Mouse (Mus musculus): ENCODE data around the gene Fyttd1. TPM values are rescaled to one million over a fixed set of nuclear protein-coding genes. Genes with fewer than 3 reads are reported as not detected.

Fyttd1 gene
- polyA plus RNA-seq, 1 experiment: 52.5 TPM

GRCm38 (mm10) chr16:32856751-32857150 is 20.5 kb upstream of the Fyttd1 start:
- TF ChIP-seq CTCF (IDR thresholded peaks at IDR 0.05; ENCODE audit: borderline replicate concordance, insufficient read depth, low read depth, low read length): no peak
- TF ChIP-seq POLR2A (IDR thresholded peaks at IDR 0.05; ENCODE audit: borderline replicate concordance, insufficient read depth, low read length): no peak
- no peaks in the 10 kb centered on the region for H3K27me3 ChIP-seq (ENCODE audit: control insufficient read depth, insufficient read depth, low read length)
- 63% methylated on average over 3 of the region's 3 CpGs for WGBS
- no peaks in the 10 kb centered on the region for H3K4me1 ChIP-seq (ENCODE audit: control insufficient read depth, insufficient read depth, low read length)
- no peak for DNase-seq
- H3K4me3 ChIP-seq (replicated peaks; ENCODE audit: insufficient read depth, low read depth, low read length): no peak overlapping the region
- H3K27ac ChIP-seq (ENCODE audit: insufficient read depth, low read length): no peak overlapping the region

GRCm38 (mm10) chr16:32858356-32858755 is 18.9 kb upstream of the Fyttd1 start:
- WGBS: 76% methylated on average over 4 of the region's 4 CpGs
- H3K4me3 ChIP-seq (replicated peaks; ENCODE audit: insufficient read depth, low read depth, low read length): no peak overlapping the region
- no peaks in the 10 kb centered on the region for H3K4me1 ChIP-seq (ENCODE audit: control insufficient read depth, insufficient read depth, low read length)
- H3K27me3 ChIP-seq (ENCODE audit: control insufficient read depth, insufficient read depth, low read length): no peaks in the 10 kb centered on the region
- TF ChIP-seq POLR2A (IDR thresholded peaks at IDR 0.05; ENCODE audit: borderline replicate concordance, insufficient read depth, low read length): no peak
- no peak for DNase-seq
- no peak overlapping the region for H3K27ac ChIP-seq (ENCODE audit: insufficient read depth, low read length)

- no peaks in the 10 kb centered on the region for H3K27me3 ChIP-seq (ENCODE audit: control insufficient read depth, insufficient read depth, low read length)
- WGBS: 77% methylated on average over 12 of the region's 12 CpGs
Measured at GRCm38 (mm10) chr16:32858771-32859636, 18.3 kb upstream of the Fyttd1 start.

GRCm38 (mm10) chr16:32861813-32862385 is 15.4 kb upstream of the Fyttd1 start:
- Histone ChIP-seq H3K4me1 (ENCODE audit: control insufficient read depth, insufficient read depth, low read length) (peaks cover 5% of the 10 kb centered on the region), H3K4me3 (replicated peaks; ENCODE audit: insufficient read depth, low read depth, low read length) (no peak overlapping the region), H3K27ac (ENCODE audit: insufficient read depth, low read length) (no peak overlapping the region), H3K27me3 (ENCODE audit: control insufficient read depth, insufficient read depth, low read length) (no peaks in the 10 kb centered on the region)
- DNase-seq: no peak
- WGBS: 69% methylated on average over 3 of the region's 3 CpGs
- TF ChIP-seq POLR2A (IDR thresholded peaks at IDR 0.05; ENCODE audit: borderline replicate concordance, insufficient read depth, low read length) (no peak), CTCF (IDR thresholded peaks at IDR 0.05; ENCODE audit: borderline replicate concordance, insufficient read depth, low read depth, low read length) (no peak)

More at GRCm38 (mm10) chr16:32858771-32859636, 18.3 kb upstream of the Fyttd1 start:
- peaks cover 2% of the 10 kb centered on the region; the same call in 1 of the 2 replicates for H3K4me1 ChIP-seq (ENCODE audit: control insufficient read depth, insufficient read depth, low read length)
- H3K27ac ChIP-seq (ENCODE audit: insufficient read depth, low read length): no peak overlapping the region
- no peak for DNase-seq
- no peak overlapping the region for H3K4me3 ChIP-seq (replicated peaks; ENCODE audit: insufficient read depth, low read depth, low read length)
- TF ChIP-seq CTCF (IDR thresholded peaks at IDR 0.05; ENCODE audit: borderline replicate concordance, insufficient read depth, low read depth, low read length): no peak
- no peak for TF ChIP-seq POLR2A (IDR thresholded peaks at IDR 0.05; ENCODE audit: borderline replicate concordance, insufficient read depth, low read length)

- H3K27ac ChIP-seq (ENCODE audit: insufficient read depth, low read length): no peak overlapping the region
- peaks cover 9% of the 10 kb centered on the region for H3K4me1 ChIP-seq (ENCODE audit: control insufficient read depth, insufficient read depth, low read length)
- no peak for DNase-seq
- no peak overlapping the region for H3K4me3 ChIP-seq (replicated peaks; ENCODE audit: insufficient read depth, low read depth, low read length)
- WGBS: 82% methylated on average over 4 of the region's 4 CpGs
- no peaks in the 10 kb centered on the region for H3K27me3 ChIP-seq (ENCODE audit: control insufficient read depth, insufficient read depth, low read length)
- TF ChIP-seq POLR2A (IDR thresholded peaks at IDR 0.05; ENCODE audit: borderline replicate concordance, insufficient read depth, low read length): no peak
- TF ChIP-seq CTCF (IDR thresholded peaks at IDR 0.05; ENCODE audit: borderline replicate concordance, insufficient read depth, low read depth, low read length): no peak
Measured at GRCm38 (mm10) chr16:32865401-32865800, 11.9 kb upstream of the Fyttd1 start.

- 88% methylated on average over 5 of the region's 5 CpGs for WGBS
- H3K4me3 ChIP-seq (replicated peaks; ENCODE audit: insufficient read depth, low read depth, low read length): no peak overlapping the region
- H3K27me3 ChIP-seq (ENCODE audit: control insufficient read depth, insufficient read depth, low read length): no peaks in the 10 kb centered on the region
Measured at GRCm38 (mm10) chr16:32866713-32867112, 10.6 kb upstream of the Fyttd1 start.

GRCm38 (mm10) chr16:32867919-32868552 is 9.3 kb upstream of the Fyttd1 start:
- Histone ChIP-seq H3K4me3 (replicated peaks; ENCODE audit: insufficient read depth, low read depth, low read length) (peak overlapping the region; percentile 69), H3K27me3 (ENCODE audit: control insufficient read depth, insufficient read depth, low read length) (no peaks in the 10 kb centered on the region), H3K27ac (ENCODE audit: insufficient read depth, low read length) (peak overlapping the region; percentile 37), H3K4me1 (ENCODE audit: control insufficient read depth, insufficient read depth, low read length) (peaks cover 9% of the 10 kb centered on the region)
- WGBS: under 1% methylated on average over 35 of the region's 35 CpGs
- TF ChIP-seq POLR2A (IDR thresholded peaks at IDR 0.05; ENCODE audit: borderline replicate concordance, insufficient read depth, low read length): peak; percentile 86; the same call in 1 of the 2 replicates
- TF ChIP-seq CTCF (IDR thresholded peaks at IDR 0.05; ENCODE audit: borderline replicate concordance, insufficient read depth, low read depth, low read length): no peak
- DNase-seq: peak; percentile 90 to 92

More at GRCm38 (mm10) chr16:32866713-32867112, 10.6 kb upstream of the Fyttd1 start:
- Histone ChIP-seq H3K27ac (ENCODE audit: insufficient read depth, low read length) (no peak overlapping the region), H3K4me1 (ENCODE audit: control insufficient read depth, insufficient read depth, low read length) (peaks cover 9% of the 10 kb centered on the region)
- DNase-seq: no peak
- no peak for TF ChIP-seq POLR2A (IDR thresholded peaks at IDR 0.05; ENCODE audit: borderline replicate concordance, insufficient read depth, low read length)
- TF ChIP-seq CTCF (IDR thresholded peaks at IDR 0.05; ENCODE audit: borderline replicate concordance, insufficient read depth, low read depth, low read length): no peak

Measured in cerebellum, adult 2 months (tissue).